23 mouse cellular contexts compared by ENCODE assay signal in genomic region chr13:24154281-24155061, GRCm38 (mm10).
DNase-seq lines count a peak whose midpoint lies in the region; ATAC-seq lines count a peak whose summit lies in the region.
"Had no signal": no experiment of that assay in that cellular context is flagged by ENCODE, and none has a peak within 500 bp of the region (broad histone marks: within the 10 kb centered on the region; RNA-seq: fewer than 3 reads in every experiment).

No protein-coding gene starts in this region.

- ATAC-seq in midbrain, embryonic 14.5 days (ENCODE audit: low FRiP score, low TSS enrichment), result no peak
- ATAC-seq in liver, embryonic 12.5 days, result no peak
- ATAC-seq in liver, embryonic 16.5 days (ENCODE audit: low read depth), result peak; percentile 62
- no peak for ATAC-seq in kidney, embryonic 16.5 days (ENCODE audit: low FRiP score, low TSS enrichment)
- ATAC-seq: activated CD4-positive, CD25-positive, alpha-beta regulatory T cell, adult 4 months; CD4-positive, CD25-positive, alpha-beta regulatory T cell, adult 4 months; forebrain, embryonic 16.5 days; Patski had no signal

- no peaks in the 10 kb centered on the region for H3K27me3 ChIP-seq in midbrain, embryonic 14.5 days (ENCODE audit: control insufficient read depth, insufficient read depth, low read length)
- H3K27me3 ChIP-seq in midbrain, embryonic 10.5 days (ENCODE audit: low read depth, poor library complexity, severe bottlenecking), result no peaks in the 10 kb centered on the region
- peaks cover 6% of the 10 kb centered on the region; the same call in 1 of the 2 replicates for H3K27me3 ChIP-seq in liver, embryonic 12.5 days (replicated peaks)
- no peaks in the 10 kb centered on the region for H3K27me3 ChIP-seq in liver, embryonic 16.5 days (ENCODE audit: control insufficient read depth, insufficient read depth, low read depth, low read length)
- no peaks in the 10 kb centered on the region for H3K27me3 ChIP-seq in kidney, embryonic 16.5 days (ENCODE audit: insufficient read depth, low read length)
- H3K27me3 ChIP-seq: embryonic facial prominence, embryonic 12.5 days; forebrain, embryonic 12.5 days; hindbrain, embryonic 13.5 days; Patski had no signal

- H3K9me3 ChIP-seq in midbrain, embryonic 14.5 days (ENCODE audit: control insufficient read depth, low read length), result no peaks in the 10 kb centered on the region
- no peaks in the 10 kb centered on the region for H3K9me3 ChIP-seq in midbrain, embryonic 10.5 days (replicated peaks)
- no peaks in the 10 kb centered on the region for H3K9me3 ChIP-seq in liver, embryonic 12.5 days (replicated peaks)
- H3K9me3 ChIP-seq in liver, embryonic 16.5 days (replicated peaks; ENCODE audit: control insufficient read depth, low read length), result no peaks in the 10 kb centered on the region
- no peaks in the 10 kb centered on the region for H3K9me3 ChIP-seq in kidney, embryonic 16.5 days (ENCODE audit: low read length)
- H3K9me3 ChIP-seq: embryonic facial prominence, embryonic 12.5 days; forebrain, embryonic 12.5 days; heart, embryonic 15.5 days; hindbrain, embryonic 13.5 days had no signal

- DNase-seq in cerebellum, postnatal 10 days, result peak; percentile 20 to 29
- DNase-seq in cerebellum, adult 18-20 months, result no peak
- peak; percentile 33 for DNase-seq in midbrain, embryonic 14.5 days
- DNase-seq in midbrain, embryonic 10.5 days (ENCODE audit: low spot score), result no peak
- DNase-seq in kidney, adult 18-20 months, result no peak
- DNase-seq: adrenal gland, adult 2 months; adrenal gland, postnatal 25 days; B cell, adult 2 months; gastrocnemius, postnatal 14 days; heart, adult 2 months; heart, postnatal 14 days had no signal

- no peak overlapping the region for H3K4me3 ChIP-seq in midbrain, embryonic 14.5 days (replicated peaks; ENCODE audit: low read depth, low read length)
- H3K4me3 ChIP-seq in midbrain, embryonic 10.5 days, result no peak overlapping the region
- no peak overlapping the region for H3K4me3 ChIP-seq in liver, embryonic 12.5 days
- H3K4me3 ChIP-seq in liver, embryonic 16.5 days (ENCODE audit: low read depth, low read length), result no peak overlapping the region
- no peak overlapping the region for H3K4me3 ChIP-seq in kidney, embryonic 16.5 days (ENCODE audit: low read length)
- H3K4me3 ChIP-seq: embryonic facial prominence, embryonic 12.5 days; forebrain, embryonic 12.5 days; heart, adult 2 months; heart, embryonic 15.5 days; hindbrain, embryonic 13.5 days had no signal

- no peak overlapping the region for H3K9ac ChIP-seq in midbrain, embryonic 14.5 days (replicated peaks; ENCODE audit: low read length)
- H3K9ac ChIP-seq in liver, embryonic 12.5 days, result no peak overlapping the region
- 0 out of 2 replicates have a peak overlapping the region, but pooled peaks have one; percentile 15 for H3K9ac ChIP-seq in liver, embryonic 16.5 days (ENCODE audit: low read depth, low read length)
- no peak overlapping the region for H3K9ac ChIP-seq in kidney, embryonic 16.5 days (replicated peaks; ENCODE audit: low read length)
- H3K9ac ChIP-seq: embryonic facial prominence, embryonic 12.5 days; forebrain, embryonic 12.5 days; heart, embryonic 15.5 days; hindbrain, embryonic 13.5 days had no signal

- no peaks in the 10 kb centered on the region for H3K36me3 ChIP-seq in midbrain, embryonic 14.5 days (ENCODE audit: control insufficient read depth, insufficient read depth, low read length)
- no peaks in the 10 kb centered on the region for H3K36me3 ChIP-seq in midbrain, embryonic 10.5 days
- H3K36me3 ChIP-seq in liver, embryonic 12.5 days, result no peaks in the 10 kb centered on the region
- no peaks in the 10 kb centered on the region for H3K36me3 ChIP-seq in liver, embryonic 16.5 days (ENCODE audit: control insufficient read depth, insufficient read depth)
- no peaks in the 10 kb centered on the region for H3K36me3 ChIP-seq in kidney, embryonic 16.5 days (ENCODE audit: insufficient read depth, low read length)
- H3K36me3 ChIP-seq: embryonic facial prominence, embryonic 12.5 days; forebrain, embryonic 12.5 days; heart, embryonic 15.5 days; hindbrain, embryonic 13.5 days had no signal

- WGBS in midbrain, embryonic 14.5 days, result 53% methylated on average over 10 of the region's 10 CpGs
- 62% methylated on average over 10 of the region's 10 CpGs for WGBS in midbrain, embryonic 10.5 days
- 34% methylated on average over 10 of the region's 10 CpGs for WGBS in liver, embryonic 12.5 days (ENCODE audit: insufficient replicate concordance)
- 29% methylated on average over 10 of the region's 10 CpGs for WGBS in liver, embryonic 16.5 days (ENCODE audit: insufficient replicate concordance)
- 49% methylated on average over 10 of the region's 10 CpGs for WGBS in kidney, embryonic 16.5 days

- H3K4me2 ChIP-seq in midbrain, embryonic 14.5 days (ENCODE audit: low read length), result no peak overlapping the region
- H3K4me2 ChIP-seq in liver, embryonic 12.5 days, result no peak overlapping the region
- H3K4me2 ChIP-seq in liver, embryonic 16.5 days (ENCODE audit: low read depth, low read length), result no peak overlapping the region
- H3K4me2 ChIP-seq in kidney, embryonic 16.5 days (replicated peaks; ENCODE audit: low read depth, low read length), result no peak overlapping the region
- H3K4me2 ChIP-seq: embryonic facial prominence, embryonic 12.5 days; forebrain, embryonic 12.5 days; heart, embryonic 11.5 days; heart, embryonic 15.5 days; hindbrain, embryonic 13.5 days had no signal

- H3K27ac ChIP-seq in midbrain, embryonic 14.5 days (replicated peaks; ENCODE audit: low read depth, low read length), result no peak overlapping the region
- H3K27ac ChIP-seq in midbrain, embryonic 10.5 days (replicated peaks), result no peak overlapping the region; the same call in 1 of the 2 replicates
- peak overlapping the region; percentile 31; the same call in 1 of the 2 replicates for H3K27ac ChIP-seq in liver, embryonic 12.5 days
- H3K27ac ChIP-seq in liver, embryonic 16.5 days (ENCODE audit: low read length), result no peak overlapping the region; the same call in 1 of the 2 replicates
- H3K27ac ChIP-seq in kidney, embryonic 16.5 days (ENCODE audit: low read length), result no peak overlapping the region
- H3K27ac ChIP-seq: embryonic facial prominence, embryonic 12.5 days; forebrain, embryonic 12.5 days; heart, adult 2 months; heart, embryonic 15.5 days; hindbrain, embryonic 13.5 days had no signal

- H3K4me1 ChIP-seq in midbrain, embryonic 14.5 days (ENCODE audit: control insufficient read depth, insufficient read depth, low read length), result peaks cover 6% of the 10 kb centered on the region; the same call in 1 of the 2 replicates
- H3K4me1 ChIP-seq in midbrain, embryonic 10.5 days, result peaks cover 14% of the 10 kb centered on the region
- H3K4me1 ChIP-seq in liver, embryonic 12.5 days, result peaks cover 64% of the 10 kb centered on the region
- peaks cover 34% of the 10 kb centered on the region for H3K4me1 ChIP-seq in liver, embryonic 16.5 days (ENCODE audit: control insufficient read depth, low read depth, low read length)
- H3K4me1 ChIP-seq in kidney, embryonic 16.5 days (ENCODE audit: insufficient read depth, low read length), result no peaks in the 10 kb centered on the region

Comparison
In these comparisons a context has a peak if more than half of its experiments do, and no peak if none do; other contexts are left out.
1. DNase-seq: peak in cerebellum, postnatal 10 days (2 of 2) and midbrain, embryonic 14.5 days (single experiment); none in cerebellum, adult 18-20 months (0 of 2), midbrain, embryonic 10.5 days (single experiment) and kidney, adult 18-20 months (single experiment).